Mouse (Mus musculus) T-helper 2 cell (primary cell): ENCODE results near the gene Nfam1.

Experiments
- in situ Hi-C: fragments of 300-600 bp; cut with MboI, MseI; formaldehyde crosslinking; loops from one replicate; pipeline ENCODE4 v1.15.1; 2025; ENCODE audit warnings: high pct_unique_total_duplicates

Gene Nfam1

GRCm38 (mm10) chr15:83038812-83039211 lies 5.7 kb upstream of the Nfam1 start:
- in situ Hi-C loops: no loop called here

GRCm38 (mm10) chr15:83037755-83038483 lies 4.8 kb upstream of the Nfam1 start:
- in situ Hi-C loops: no loop called here

- in situ Hi-C loops: no loop called here
Measured at GRCm38 (mm10) chr15:83036900-83037519, 3.9 kb upstream of the Nfam1 start.

GRCm38 (mm10) chr15:83036089-83036488 lies 3.0 kb upstream of the Nfam1 start:
- in situ Hi-C loops: no loop called here

DNA sequence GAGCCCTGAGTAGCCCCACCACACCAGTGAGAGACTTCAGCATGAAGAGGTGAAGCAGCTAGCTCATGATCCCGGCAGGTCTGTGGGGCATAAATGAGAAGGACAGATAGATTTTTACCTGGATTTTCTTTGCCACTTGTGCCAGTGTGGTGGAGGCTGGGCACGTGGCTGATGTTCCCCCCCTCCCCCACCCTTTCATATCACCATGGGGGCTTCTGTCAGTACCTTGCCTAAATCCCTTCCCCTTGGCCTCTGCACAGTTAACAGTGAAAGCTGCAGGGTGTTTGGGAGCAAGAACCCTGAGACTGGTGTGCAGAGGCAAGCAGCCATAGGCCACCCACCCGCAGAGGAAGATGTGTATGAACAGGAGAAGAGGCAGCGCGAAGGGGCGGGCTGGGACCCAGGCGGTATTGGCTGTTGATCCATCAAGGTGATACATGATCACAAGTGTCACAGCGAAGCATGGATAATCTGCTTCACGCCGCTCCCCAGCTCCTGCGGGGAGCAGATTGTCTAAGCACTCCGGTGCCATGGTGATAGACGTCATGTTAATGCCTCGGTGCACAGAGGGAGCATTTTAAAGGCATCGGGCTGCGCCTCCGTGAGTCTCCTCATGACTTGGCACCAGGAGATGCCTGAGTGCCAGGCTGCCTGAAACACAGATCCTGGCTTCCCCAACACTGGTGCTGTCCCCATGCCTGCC lies 1.3 kb upstream of the Nfam1 start:
- in situ Hi-C loops: no loop called here

DNA sequence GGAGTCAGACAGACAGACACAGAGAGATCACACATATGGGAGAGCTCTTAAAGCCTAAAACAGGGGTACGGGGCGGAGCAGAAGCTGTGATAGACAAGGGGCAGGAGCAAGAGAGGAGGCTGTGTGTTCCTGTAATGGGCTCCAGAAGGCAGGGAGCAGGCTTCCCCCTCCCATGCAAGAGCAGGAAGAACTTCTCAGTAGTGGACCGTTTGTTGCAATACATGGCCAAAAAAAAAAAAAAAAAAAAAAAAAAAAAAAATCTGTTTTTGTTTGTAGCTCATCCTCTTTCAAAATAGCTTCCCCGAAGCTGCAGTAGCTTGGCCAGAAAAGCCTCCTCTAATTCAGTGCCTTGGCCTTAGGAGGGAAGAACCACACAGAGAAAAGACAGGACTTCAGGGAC lies 2.2 kb downstream of the Nfam1 start:
- in situ Hi-C loops: no loop called here

DNA sequence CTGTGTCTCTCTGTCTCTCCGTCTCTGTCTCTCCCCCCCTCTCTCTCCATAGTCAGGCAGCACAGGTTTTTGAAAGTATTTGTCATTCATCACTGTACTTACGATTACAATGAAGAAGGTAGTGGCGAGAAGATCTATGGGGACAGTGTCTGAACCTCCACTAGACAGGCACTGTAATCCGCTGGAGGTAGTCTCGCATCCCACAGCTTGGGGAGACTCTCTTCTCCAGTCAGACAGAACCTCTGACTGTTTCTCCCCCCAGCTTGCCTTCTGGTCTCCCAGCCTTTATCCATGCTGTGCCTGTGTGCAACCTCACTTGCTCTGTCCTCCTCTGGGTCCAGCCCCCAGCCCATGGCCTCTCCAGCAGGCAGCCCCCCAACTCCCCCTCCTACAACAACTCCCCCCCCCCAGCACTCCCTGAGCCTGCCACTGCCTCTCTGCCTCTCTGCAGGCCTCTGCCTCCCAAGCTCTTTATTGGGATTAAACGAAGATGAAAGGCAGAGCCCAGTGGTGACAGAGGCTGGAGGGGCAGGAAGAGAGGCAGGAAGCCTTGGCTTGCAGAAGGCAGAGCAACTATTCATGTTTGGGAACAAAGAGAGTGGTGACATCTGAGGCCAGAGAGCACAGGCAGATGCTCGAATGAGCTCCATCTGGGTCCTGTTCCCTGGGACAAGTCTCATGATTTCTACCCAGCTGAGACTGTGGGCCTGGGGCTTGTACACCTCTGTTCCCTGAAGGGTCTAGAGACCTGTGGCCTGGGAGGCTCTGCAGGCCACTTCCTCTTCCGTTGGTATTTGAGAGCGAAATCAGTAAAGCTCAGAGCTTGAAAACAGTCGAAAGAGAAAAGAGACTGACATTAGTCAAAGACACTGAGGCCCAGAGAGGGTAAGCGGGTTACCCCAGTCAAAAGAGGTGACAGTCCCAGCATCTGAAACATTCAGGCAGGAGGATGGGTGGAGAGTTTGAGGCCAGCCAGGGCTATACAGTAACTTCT lies 3.1 kb downstream of the Nfam1 start:
- in situ Hi-C loops: loop anchor here (5.0 kb wide), 1 partner anchor 43 kb away; the partner anchor contains the start of gene Tcf20

GRCm38 (mm10) chr15:83026129-83026528 lies 7.0 kb downstream of the Nfam1 start:
- in situ Hi-C loops: loop anchor here (5.0 kb wide), 1 partner anchor 39 kb away; the partner anchor contains the start of gene Tcf20

- in situ Hi-C loops: loop anchor here (5.0 kb wide), 1 partner anchor 38 kb away; the partner anchor contains the start of gene Tcf20
Measured at GRCm38 (mm10) chr15:83025041-83025760, 7.9 kb downstream of the Nfam1 start.

GRCm38 (mm10) chr15:83022947-83023346 lies 10.2 kb downstream of the Nfam1 start:
- in situ Hi-C loops: no loop called here

DNA sequence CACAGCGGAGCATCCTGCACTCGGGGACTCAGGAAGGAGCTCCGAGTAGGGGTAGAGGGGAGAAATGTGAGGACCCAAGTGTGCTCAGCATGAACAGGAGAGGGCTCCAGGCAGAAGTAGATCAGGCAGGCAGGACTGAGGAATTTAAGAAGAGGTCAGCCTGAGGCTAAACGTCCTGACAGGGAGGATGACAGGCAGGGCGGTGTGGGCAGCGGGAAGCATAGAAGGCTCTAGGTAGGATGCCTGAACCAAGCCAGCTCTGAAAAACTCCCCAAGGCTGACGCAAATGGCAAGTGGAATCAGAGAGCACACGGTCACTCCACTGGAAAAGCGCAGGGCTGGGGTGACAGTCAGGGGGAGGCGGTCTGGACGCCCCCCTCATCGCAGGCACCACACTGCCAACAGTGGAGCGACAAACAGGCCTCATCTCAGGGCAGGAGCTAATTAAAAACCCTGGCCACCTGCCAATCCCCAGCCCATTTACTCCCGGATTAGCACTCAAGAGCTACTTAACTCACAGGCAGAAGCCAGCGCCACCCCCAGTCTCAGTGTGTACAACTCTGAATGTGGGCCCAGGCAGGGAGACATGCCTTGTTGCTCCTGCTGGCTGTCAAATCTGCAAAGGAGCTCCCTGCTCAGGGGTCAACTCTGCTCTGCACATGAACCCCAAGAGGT lies 22.0 kb downstream of the Nfam1 start:
- in situ Hi-C loops: no loop called here

- in situ Hi-C loops: no loop called here
Measured at GRCm38 (mm10) chr15:83010423-83010822, 22.7 kb downstream of the Nfam1 start.

GRCm38 (mm10) chr15:83009532-83009931 lies 23.6 kb downstream of the Nfam1 start:
- in situ Hi-C loops: no loop called here

DNA sequence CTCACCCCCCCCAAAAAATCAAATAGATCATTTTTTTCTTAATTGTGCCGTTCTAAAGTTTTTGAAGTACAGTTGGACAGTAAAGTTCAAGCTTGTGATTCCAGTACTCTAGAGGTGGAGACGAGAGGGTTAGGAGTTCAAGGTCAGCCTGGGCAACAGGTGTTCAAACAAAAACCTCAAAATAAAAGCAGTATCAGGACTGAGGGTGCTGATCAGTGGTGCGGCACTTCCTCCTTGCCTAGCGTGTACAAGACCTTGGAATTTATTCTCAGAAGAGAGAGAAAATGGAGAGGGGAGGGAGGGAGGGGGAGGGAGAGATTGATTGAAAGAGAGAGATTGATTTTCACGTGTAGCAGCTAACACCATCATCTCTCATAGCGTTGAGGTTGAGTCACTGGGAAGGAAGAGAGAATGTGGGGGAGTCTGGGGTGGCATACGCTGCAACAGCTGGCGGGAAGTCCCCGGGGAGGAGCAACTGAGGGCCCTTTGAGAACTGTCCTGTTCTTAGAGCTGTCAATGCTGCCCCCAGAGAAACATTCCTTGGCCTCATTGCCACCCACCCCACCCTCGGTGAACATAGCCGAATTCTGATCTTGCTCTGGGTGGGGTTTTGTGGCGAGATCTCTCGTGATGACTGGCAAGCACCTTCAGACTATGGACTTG lies 24.2 kb downstream of the Nfam1 start:
- in situ Hi-C loops: no loop called here

- in situ Hi-C loops: no loop called here
Measured at GRCm38 (mm10) chr15:83007346-83007920, 25.7 kb downstream of the Nfam1 start.

GRCm38 (mm10) chr15:83002665-83003548 lies 30.2 kb downstream of the Nfam1 start:
- in situ Hi-C loops: no loop called here

- in situ Hi-C loops: no loop called here
Measured at GRCm38 (mm10) chr15:82998811-82999221, 34.3 kb downstream of the Nfam1 start.

DNA sequence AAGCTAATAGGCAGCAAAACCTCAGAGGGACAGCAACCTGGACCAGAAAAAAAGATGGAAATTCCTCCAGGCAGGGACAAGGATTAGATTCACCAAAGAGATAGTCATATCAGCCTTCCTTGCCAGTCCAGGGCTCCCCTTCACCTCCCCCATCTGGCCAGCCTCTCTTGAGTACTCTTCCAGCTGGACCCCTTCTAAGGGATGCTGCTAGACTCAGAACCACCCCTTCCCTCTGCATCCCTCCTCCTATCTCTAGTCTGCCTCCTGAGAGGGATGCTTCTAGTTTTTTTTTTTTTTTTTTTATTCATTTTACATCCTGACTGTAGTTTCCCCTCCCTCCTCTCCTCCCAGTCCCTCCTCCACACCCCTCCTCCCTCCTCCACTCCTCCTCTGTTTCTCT lies 36.7 kb downstream of the Nfam1 start:
- in situ Hi-C loops: no loop called here
